Mouse (Mus musculus): Measurements from ENCODE around the gene Ppcs. TPM values are rescaled to one million over a fixed set of nuclear protein-coding genes. Genes with fewer than 3 reads are reported as not detected.

Gene Ppcs
- polyA plus RNA-seq, 1 experiment from 2014 or later: 36.2 TPM

DNA sequence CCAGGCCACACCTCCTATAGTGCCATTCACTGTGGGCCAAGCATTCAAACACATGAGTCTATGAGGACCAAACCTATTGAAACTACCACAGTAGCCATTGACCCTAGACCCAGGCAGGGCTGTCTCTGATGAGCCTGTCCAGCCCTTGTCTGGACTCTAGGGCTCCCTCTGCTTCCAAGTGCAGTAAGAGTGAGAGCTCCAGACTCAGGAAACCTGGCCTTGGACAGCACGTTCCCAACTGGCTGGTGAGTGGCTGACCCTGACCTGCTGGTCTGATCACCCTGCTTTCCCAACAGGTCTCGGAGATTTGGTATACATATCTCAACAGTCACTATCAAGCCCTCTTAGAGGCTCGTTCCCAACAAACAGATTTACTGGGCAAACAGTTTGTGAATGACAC, 25.6 kb upstream of the Ppcs start:
- no peak for ATAC-seq (ENCODE audit: borderline replicate concordance, extremely low read depth, low FRiP score, low TSS enrichment)
- WGBS: 50% methylated on average over 3 of the region's 3 CpGs
- Histone ChIP-seq H3K36me3 (no peaks in the 10 kb centered on the region), H3K9ac (no peak overlapping the region), H3K4me3 (no peak overlapping the region), H3K4me2 (no peak overlapping the region), H3K27ac (no peak overlapping the region), H3K4me1 (no peaks in the 10 kb centered on the region), H3K9me3 (no peaks in the 10 kb centered on the region), H3K27me3 (no peaks in the 10 kb centered on the region)

DNA sequence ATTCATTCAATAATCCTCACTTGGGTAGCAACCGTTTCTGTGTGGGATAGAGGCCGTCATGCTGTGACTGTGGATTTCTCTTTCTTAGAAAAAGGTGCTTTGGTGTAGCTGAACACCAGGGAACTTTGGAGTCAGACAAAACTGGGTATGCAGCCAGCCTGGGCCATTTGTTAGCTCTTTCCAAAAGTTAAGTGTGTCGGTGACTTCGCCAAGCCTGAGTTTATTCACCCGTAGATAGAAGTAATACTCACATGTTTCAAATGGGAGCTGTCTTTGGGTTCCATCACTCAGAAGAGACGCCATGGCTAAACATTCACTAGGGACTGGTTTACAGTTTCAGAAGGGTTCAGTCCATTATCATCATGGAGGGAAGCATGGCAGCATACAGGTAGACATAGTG, 25.0 kb upstream of the Ppcs start:
- Histone ChIP-seq H3K9ac (no peak overlapping the region), H3K27me3 (no peaks in the 10 kb centered on the region), H3K4me3 (no peak overlapping the region), H3K4me2 (no peak overlapping the region), H3K4me1 (no peaks in the 10 kb centered on the region), H3K27ac (no peak overlapping the region), H3K36me3 (no peaks in the 10 kb centered on the region), H3K9me3 (no peaks in the 10 kb centered on the region)
- ATAC-seq (ENCODE audit: borderline replicate concordance, extremely low read depth, low FRiP score, low TSS enrichment): no peak
- 87% methylated on average over 6 of the region's 6 CpGs for WGBS

DNA sequence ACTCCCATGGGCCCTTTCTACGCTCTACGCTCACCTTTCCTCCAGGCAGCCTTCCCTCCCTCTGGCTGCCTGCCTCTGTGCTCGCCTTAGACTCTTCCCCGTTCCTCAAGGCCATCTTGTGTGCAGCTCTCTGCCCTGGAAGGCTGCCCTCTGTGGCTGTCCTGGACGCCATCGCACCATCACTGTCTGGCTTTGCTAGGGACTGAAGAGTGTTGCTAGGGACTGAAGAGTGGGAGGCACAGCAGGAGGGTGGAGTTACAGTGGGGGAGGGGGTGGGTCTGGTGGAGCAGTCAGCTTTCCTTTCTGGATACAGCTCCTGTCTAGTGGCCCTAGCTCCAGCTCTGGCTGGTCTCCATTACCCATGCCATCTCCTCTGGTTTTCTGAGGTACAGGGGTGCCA, 20.3 kb upstream of the Ppcs start:
- Histone ChIP-seq H3K4me3 (no peak overlapping the region), H3K27ac (no peak overlapping the region), H3K9ac (no peak overlapping the region), H3K4me2 (no peak overlapping the region), H3K9me3 (no peaks in the 10 kb centered on the region), H3K36me3 (no peaks in the 10 kb centered on the region), H3K4me1 (no peaks in the 10 kb centered on the region), H3K27me3 (no peaks in the 10 kb centered on the region)
- 52% methylated on average over 6 of the region's 6 CpGs for WGBS
- ATAC-seq (ENCODE audit: borderline replicate concordance, extremely low read depth, low FRiP score, low TSS enrichment): no peak; the same call in 1 of the 2 replicates

DNA sequence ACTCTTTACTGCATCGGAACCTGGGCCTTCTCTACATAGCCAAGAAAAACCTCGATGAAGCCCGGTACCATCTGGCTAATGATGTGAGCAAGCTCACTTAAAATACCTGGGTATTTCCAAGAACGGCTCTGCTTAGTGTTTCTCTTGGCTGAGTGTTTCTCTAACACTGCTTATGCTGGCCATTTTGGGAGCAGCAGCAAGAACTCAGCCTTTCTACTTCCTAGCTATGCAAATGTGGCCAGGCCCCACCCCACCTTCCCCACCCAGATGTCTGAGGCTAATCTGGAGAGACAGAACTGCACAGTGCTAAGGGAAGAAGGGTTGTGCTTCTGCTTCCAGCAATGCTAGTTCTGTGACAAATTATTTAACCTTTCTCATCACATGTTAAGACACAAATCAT, 19.6 kb upstream of the Ppcs start:
- H3K4me3 ChIP-seq: no peak overlapping the region
- H3K27me3 ChIP-seq: no peaks in the 10 kb centered on the region
- H3K4me2 ChIP-seq: no peak overlapping the region
- no peak overlapping the region for H3K9ac ChIP-seq
- H3K9me3 ChIP-seq: no peaks in the 10 kb centered on the region
- 92% methylated on average over 4 of the region's 4 CpGs for WGBS
- no peak overlapping the region for H3K27ac ChIP-seq
- ATAC-seq (ENCODE audit: borderline replicate concordance, extremely low read depth, low FRiP score, low TSS enrichment): no peak
- no peaks in the 10 kb centered on the region for H3K4me1 ChIP-seq
- H3K36me3 ChIP-seq: no peaks in the 10 kb centered on the region

DNA sequence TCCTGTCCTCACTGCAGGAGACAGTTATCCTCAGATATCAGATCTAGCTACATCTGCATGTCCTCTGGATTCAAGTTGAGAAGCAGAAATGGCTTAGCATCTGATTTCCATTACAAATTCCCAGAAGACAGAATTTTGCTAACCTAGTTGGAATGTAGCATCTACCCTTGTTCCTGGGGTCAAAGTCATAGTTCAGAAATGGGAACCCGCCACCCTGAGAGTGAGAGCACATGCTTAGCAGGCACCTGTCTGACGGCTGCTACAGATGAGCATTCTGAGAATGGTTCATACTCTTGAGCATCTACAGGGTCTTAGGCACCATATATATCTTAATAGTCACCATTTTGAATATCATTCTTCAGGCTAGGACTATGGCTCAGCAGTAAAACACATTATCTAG, 15.7 kb upstream of the Ppcs start:
- Histone ChIP-seq H3K27me3 (no peaks in the 10 kb centered on the region), H3K9me3 (no peaks in the 10 kb centered on the region), H3K9ac (no peak overlapping the region), H3K4me1 (no peaks in the 10 kb centered on the region), H3K4me2 (no peak overlapping the region), H3K36me3 (no peaks in the 10 kb centered on the region), H3K27ac (no peak overlapping the region), H3K4me3 (no peak overlapping the region)
- 84% methylated on average over 2 of the region's 2 CpGs for WGBS
- ATAC-seq (ENCODE audit: borderline replicate concordance, extremely low read depth, low FRiP score, low TSS enrichment): no peak

DNA sequence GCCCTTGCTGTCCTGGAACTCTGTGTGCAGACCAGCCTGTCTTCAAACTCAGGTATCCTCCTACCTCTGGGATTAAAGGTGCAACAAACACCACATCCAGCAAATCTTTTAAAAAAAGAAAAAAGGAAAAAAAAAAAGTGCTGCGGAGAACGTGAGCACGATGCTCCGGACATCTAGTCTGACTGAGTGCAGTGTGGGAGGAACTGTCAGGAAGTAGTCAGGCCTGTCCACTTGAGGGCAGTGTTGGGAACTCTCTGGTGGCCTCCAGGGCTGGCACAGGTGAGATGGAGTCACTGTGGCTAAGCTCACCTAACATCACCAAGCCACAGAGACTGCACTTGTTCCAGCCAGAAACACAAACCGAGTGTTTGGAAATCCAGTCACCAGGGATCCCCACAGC, 8.5 kb upstream of the Ppcs start:
- Histone ChIP-seq H3K4me3 (no peak overlapping the region), H3K9me3 (no peaks in the 10 kb centered on the region), H3K4me2 (no peak overlapping the region; the same call in 1 of the 2 replicates), H3K27me3 (no peaks in the 10 kb centered on the region), H3K9ac (no peak overlapping the region), H3K36me3 (no peaks in the 10 kb centered on the region), H3K27ac (no peak overlapping the region), H3K4me1 (no peaks in the 10 kb centered on the region)
- ATAC-seq (ENCODE audit: borderline replicate concordance, extremely low read depth, low FRiP score, low TSS enrichment): no peak
- 24% methylated on average over 5 of the region's 5 CpGs for WGBS

DNA sequence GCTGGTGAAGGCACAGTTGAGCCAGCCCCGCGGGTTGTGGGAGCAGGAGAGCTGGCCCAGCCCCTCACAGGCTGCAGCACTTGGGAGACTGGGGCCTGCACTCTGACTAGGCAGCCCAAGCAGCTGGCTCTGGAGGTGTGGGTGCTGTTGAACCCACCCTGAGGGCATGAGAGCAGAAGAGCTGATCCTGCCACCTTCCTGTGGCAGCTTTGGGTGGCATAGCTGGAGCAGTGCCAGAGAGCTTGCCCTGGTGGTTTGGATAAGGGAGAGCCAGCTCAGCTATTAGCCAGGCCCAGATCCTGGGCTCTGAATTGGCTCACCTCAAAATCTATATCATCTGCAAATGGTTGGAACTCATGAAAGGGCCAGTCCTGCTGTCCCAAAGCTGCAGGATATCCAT, 5.5 kb upstream of the Ppcs start:
- no peak for ATAC-seq (ENCODE audit: borderline replicate concordance, extremely low read depth, low FRiP score, low TSS enrichment)
- Histone ChIP-seq H3K9me3 (no peaks in the 10 kb centered on the region), H3K27me3 (no peaks in the 10 kb centered on the region), H3K36me3 (no peaks in the 10 kb centered on the region), H3K4me2 (no peak overlapping the region), H3K4me3 (no peak overlapping the region), H3K27ac (no peak overlapping the region), H3K4me1 (peaks cover 8% of the 10 kb centered on the region; the same call in 1 of the 2 replicates), H3K9ac (no peak overlapping the region)
- WGBS: 36% methylated on average over 2 of the region's 2 CpGs

DNA sequence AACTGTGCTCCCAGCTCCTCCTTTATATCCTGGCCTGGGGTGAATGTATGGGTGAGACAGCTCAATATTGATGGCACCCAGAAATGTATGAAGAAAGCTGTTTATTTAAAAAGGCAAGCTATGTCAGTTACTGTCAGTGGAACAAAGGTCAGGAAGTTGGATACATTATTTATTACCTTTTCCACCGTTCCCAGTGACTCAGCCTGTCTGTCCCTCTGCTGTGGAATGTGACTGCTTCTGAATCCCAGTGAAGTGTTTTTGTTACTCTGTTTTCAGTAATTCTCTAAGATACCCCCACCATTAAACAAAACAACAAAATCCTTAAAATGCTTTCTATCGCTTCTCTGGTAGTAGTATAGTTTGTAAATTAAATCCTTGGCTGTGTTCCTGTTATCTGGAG, 3.4 kb upstream of the Ppcs start:
- no peak overlapping the region for H3K4me3 ChIP-seq
- H3K9me3 ChIP-seq: no peaks in the 10 kb centered on the region
- peaks cover 17% of the 10 kb centered on the region for H3K4me1 ChIP-seq
- no peaks in the 10 kb centered on the region for H3K27me3 ChIP-seq
- H3K4me2 ChIP-seq: no peak overlapping the region
- no peaks in the 10 kb centered on the region for H3K36me3 ChIP-seq
- ATAC-seq (ENCODE audit: borderline replicate concordance, extremely low read depth, low FRiP score, low TSS enrichment): no peak
- no peak overlapping the region for H3K9ac ChIP-seq
- 35% methylated on average over 2 of the region's 2 CpGs for WGBS
- H3K27ac ChIP-seq: no peak overlapping the region

DNA sequence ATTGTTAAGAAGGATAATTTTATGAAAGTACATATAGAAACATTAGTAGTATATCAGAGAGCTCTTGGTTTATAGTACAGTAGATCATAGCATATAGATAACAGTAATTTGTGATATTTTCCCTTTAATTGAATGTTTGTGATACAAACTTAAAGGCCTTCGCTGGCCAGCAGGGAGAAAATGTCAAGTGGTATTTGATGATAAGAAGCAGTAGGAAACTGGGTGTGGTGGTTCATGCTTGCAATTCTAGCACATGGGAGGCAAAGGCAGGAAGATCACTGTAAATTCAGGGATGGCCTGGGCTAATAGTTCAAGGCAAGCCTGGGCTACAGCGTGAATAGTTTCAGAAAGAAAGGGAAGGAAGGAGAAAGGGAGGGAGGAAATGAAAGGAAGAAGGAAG, 2.9 kb upstream of the Ppcs start:
- no peaks in the 10 kb centered on the region for H3K27me3 ChIP-seq
- H3K4me2 ChIP-seq: no peak overlapping the region
- no peaks in the 10 kb centered on the region for H3K9me3 ChIP-seq
- H3K4me3 ChIP-seq: no peak overlapping the region
- WGBS: 63% methylated on average over 2 of the region's 2 CpGs
- no peaks in the 10 kb centered on the region for H3K36me3 ChIP-seq
- H3K9ac ChIP-seq: no peak overlapping the region
- peaks cover 18% of the 10 kb centered on the region for H3K4me1 ChIP-seq
- no peak for ATAC-seq (ENCODE audit: borderline replicate concordance, extremely low read depth, low FRiP score, low TSS enrichment)
- H3K27ac ChIP-seq: no peak overlapping the region

DNA sequence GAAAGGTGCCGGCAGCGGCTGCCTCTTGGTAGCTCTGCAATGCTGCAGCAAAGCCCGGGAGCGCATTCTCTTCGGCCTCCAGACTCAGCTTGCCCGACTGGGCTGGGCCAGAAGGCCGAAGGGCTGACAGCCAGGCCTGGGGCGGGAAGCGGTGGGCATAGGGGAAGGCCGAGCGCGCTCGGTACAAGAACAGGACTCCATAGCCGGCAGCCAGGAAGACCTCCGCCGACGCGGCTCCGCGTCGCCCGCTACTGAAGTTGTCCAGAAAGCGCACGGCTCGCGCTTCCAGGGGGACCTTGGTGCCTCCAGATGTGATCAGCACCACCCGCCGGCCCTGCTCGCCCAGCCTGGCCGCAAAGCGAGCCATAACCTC, 313 bp downstream of the Ppcs start:
- no peaks in the 10 kb centered on the region for H3K9me3 ChIP-seq
- ATAC-seq (ENCODE audit: borderline replicate concordance, extremely low read depth, low FRiP score, low TSS enrichment): peak; percentile 55; the same call in 1 of the 2 replicates
- peak overlapping the region; percentile 94 for H3K4me2 ChIP-seq
- H3K36me3 ChIP-seq: no peaks in the 10 kb centered on the region
- peak overlapping the region; percentile 61 for H3K4me3 ChIP-seq
- WGBS: under 1% methylated on average over 31 of the region's 31 CpGs
- no peaks in the 10 kb centered on the region for H3K27me3 ChIP-seq
- peak overlapping the region; percentile 97 for H3K27ac ChIP-seq
- peak overlapping the region; percentile 60 for H3K9ac ChIP-seq
- peaks cover 18% of the 10 kb centered on the region for H3K4me1 ChIP-seq

DNA sequence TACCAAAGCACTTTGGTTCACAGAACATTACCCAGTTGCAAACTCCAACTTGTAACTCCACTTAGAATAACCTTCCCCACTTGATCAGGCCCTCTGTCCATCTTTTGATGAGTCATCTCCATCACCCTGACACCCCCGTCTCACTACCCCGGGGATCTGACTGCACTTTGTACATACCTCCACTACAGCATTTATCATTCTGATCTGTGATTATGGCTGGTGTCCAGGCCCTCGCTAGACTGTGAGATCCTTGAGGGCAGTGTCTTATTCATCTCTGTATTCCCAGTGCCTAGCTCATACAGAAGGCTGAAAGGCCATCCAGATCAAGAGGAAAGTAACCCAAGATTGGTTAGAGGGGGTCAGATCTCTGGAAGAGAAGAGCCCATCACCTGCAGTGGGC, 1.0 kb downstream of the Ppcs start:
- Histone ChIP-seq H3K9me3 (no peaks in the 10 kb centered on the region), H3K27me3 (no peaks in the 10 kb centered on the region), H3K9ac (peak overlapping the region; percentile 60), H3K27ac (no peak overlapping the region), H3K36me3 (no peaks in the 10 kb centered on the region), H3K4me3 (peak overlapping the region; percentile 61), H3K4me1 (peaks cover 18% of the 10 kb centered on the region), H3K4me2 (peak overlapping the region; percentile 94)
- no peak for ATAC-seq (ENCODE audit: borderline replicate concordance, extremely low read depth, low FRiP score, low TSS enrichment)
- 23% methylated on average over 3 of the region's 3 CpGs for WGBS

DNA sequence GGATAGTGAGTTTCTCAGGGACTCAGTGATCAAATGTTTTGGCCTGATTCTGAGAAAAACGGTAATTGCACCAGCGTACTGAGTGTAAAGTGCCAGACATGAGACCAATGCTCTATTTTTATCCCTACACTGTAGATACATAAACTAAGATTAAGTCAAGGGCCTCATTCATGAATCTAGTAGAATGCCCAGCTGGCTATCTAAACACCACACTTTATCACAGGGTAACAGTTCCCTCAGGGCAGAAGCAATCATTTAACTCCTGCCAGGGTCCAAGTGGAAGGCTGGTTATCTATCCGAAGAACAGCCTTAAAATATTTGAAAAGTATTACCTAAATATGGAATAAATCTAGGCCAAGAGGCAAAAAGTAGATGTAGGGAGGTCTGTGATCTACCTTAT, 4.3 kb downstream of the Ppcs start:
- H3K36me3 ChIP-seq: no peaks in the 10 kb centered on the region
- no peak overlapping the region for H3K4me2 ChIP-seq
- H3K9me3 ChIP-seq: no peaks in the 10 kb centered on the region
- H3K27me3 ChIP-seq: no peaks in the 10 kb centered on the region
- WGBS: 80% methylated on average over 3 of the region's 3 CpGs
- H3K9ac ChIP-seq: no peak overlapping the region
- H3K4me1 ChIP-seq: peaks cover 22% of the 10 kb centered on the region
- H3K4me3 ChIP-seq: no peak overlapping the region
- H3K27ac ChIP-seq: no peak overlapping the region
- ATAC-seq (ENCODE audit: borderline replicate concordance, extremely low read depth, low FRiP score, low TSS enrichment): no peak

DNA sequence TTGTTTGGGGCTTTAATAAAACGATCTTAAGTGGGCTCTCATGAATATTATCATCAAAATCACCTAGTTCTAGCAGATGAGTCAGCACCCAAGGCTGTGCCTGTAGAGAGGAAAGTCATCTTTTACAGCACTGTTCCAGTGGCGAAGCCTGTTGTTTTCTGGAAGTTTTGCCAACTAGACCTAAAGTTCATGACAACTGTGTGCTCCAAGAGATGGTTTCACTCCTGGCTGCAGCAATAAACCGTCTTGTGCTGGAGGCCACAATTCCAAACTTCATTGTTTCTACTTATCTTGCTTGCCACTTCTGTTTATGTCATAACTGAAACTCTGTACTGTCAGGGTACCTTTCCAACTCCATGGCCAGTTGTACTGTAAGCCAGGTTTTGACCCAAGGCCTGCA, 5.0 kb downstream of the Ppcs start:
- Histone ChIP-seq H3K27me3 (no peaks in the 10 kb centered on the region), H3K27ac (no peak overlapping the region), H3K9ac (no peak overlapping the region), H3K9me3 (no peaks in the 10 kb centered on the region), H3K4me3 (no peak overlapping the region), H3K36me3 (no peaks in the 10 kb centered on the region), H3K4me1 (peaks cover 26% of the 10 kb centered on the region), H3K4me2 (no peak overlapping the region)
- 70% methylated on average over 3 of the region's 3 CpGs for WGBS
- ATAC-seq (ENCODE audit: borderline replicate concordance, extremely low read depth, low FRiP score, low TSS enrichment): no peak
